Mouse (Mus musculus) hindbrain, embryonic 12.5 days (tissue): ENCODE data around the gene Xndc1. TPM values are rescaled to one million over a fixed set of nuclear protein-coding genes. Genes with fewer than 3 reads are reported as not detected.

ENCODE experiments used
- ATAC-seq: fragments of 200-750 bp; cut with Nextera tagmentation; 2 replicates; pipeline ENCODE4 v1.8.0; 2017; ENCODE audit warnings: moderate TSS enrichment; ENCODE audit not compliant: low FRiP score
- H3K27ac ChIP-seq: fragments of 300-500 bp; sonication (generic); 2 replicates; pipeline ENCODE4 v1.5.1; 2016; ENCODE audit warnings: mild to moderate bottlenecking
- H3K27me3 ChIP-seq: fragments of 300-500 bp; sonication (generic); 2 replicates; pipeline ENCODE4 v1.6.1; 2016; ENCODE audit warnings: mild to moderate bottlenecking
- H3K36me3 ChIP-seq: fragments of 300-500 bp; sonication (generic); 2 replicates; pipeline ENCODE4 v1.6.1; 2016; ENCODE audit warnings: mild to moderate bottlenecking
- H3K4me1 ChIP-seq: fragments of 300-500 bp; sonication (generic); 2 replicates; pipeline ENCODE4 v1.6.1; 2016
- H3K4me2 ChIP-seq: fragments of 300-500 bp; sonication (generic); replicated peaks from 2 replicates; pipeline ENCODE4 v1.6.1; 2016; ENCODE audit warnings: mild to moderate bottlenecking
- H3K4me3 ChIP-seq: fragments of 300-500 bp; sonication (generic); 2 replicates; pipeline ENCODE4 v1.5.1; 2016; ENCODE audit warnings: mild to moderate bottlenecking
- H3K9ac ChIP-seq: fragments of 300-500 bp; sonication (generic); 2 replicates; pipeline ENCODE4 v1.6.1; 2016; ENCODE audit warnings: mild to moderate bottlenecking, moderate library complexity
- H3K9me3 ChIP-seq: fragments of 300-500 bp; sonication (generic); replicated peaks from 2 replicates; pipeline ENCODE4 v1.6.1; 2016; ENCODE audit warnings: mild to moderate bottlenecking
- WGBS: fragments of 180-500 bp; shearing (Covaris S2); methylation state at CpG from one replicate; pipeline ENCODE4 v1.1.7; 2016; 5-methylcytosine and 5-hydroxymethylcytosine counted together
- polyA plus RNA-seq: library from polyadenylated mRNA; unstranded; fragments of >200 nt; fragmentation: Nextera tagmentation; extraction: Ambion mirVana; gene quantifications from 2 replicates; pipeline ENCODE4 v1.2.1, GENCODE M21; 2016

Gene Xndc1
- polyA plus RNA-seq, 1 experiment from 2014 or later: 34.6 TPM

DNA sequence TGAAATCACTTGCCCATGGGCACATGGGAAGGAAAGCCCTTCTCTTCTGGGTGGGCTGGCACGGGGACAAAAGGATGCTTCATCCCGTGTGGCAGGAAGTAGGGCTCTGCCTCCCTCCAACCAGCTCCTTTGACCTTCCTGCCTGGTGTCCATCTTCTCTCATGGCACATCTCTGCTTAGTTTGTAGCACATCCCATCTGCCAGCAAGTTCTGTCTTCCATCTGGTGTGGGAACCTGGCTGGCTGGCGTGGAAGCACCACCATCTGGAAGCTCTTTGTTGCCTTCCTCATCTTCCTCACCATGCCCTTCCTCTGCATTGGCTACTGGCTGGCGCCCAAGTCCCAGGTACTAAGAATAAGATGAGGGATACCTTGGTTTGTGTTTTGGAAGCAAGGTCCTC is 22.0 kb downstream of the Xndc1 start:
- no peak overlapping the region for H3K4me2 ChIP-seq
- ATAC-seq: no peak
- WGBS: 85% methylated on average over 4 of the region's 4 CpGs
- H3K27me3 ChIP-seq: no peaks in the 10 kb centered on the region
- H3K4me1 ChIP-seq: no peaks in the 10 kb centered on the region
- H3K9ac ChIP-seq: no peak overlapping the region
- H3K9me3 ChIP-seq: no peaks in the 10 kb centered on the region
- H3K36me3 ChIP-seq: peaks cover 45% of the 10 kb centered on the region
- no peak overlapping the region for H3K27ac ChIP-seq
- H3K4me3 ChIP-seq: no peak overlapping the region

DNA sequence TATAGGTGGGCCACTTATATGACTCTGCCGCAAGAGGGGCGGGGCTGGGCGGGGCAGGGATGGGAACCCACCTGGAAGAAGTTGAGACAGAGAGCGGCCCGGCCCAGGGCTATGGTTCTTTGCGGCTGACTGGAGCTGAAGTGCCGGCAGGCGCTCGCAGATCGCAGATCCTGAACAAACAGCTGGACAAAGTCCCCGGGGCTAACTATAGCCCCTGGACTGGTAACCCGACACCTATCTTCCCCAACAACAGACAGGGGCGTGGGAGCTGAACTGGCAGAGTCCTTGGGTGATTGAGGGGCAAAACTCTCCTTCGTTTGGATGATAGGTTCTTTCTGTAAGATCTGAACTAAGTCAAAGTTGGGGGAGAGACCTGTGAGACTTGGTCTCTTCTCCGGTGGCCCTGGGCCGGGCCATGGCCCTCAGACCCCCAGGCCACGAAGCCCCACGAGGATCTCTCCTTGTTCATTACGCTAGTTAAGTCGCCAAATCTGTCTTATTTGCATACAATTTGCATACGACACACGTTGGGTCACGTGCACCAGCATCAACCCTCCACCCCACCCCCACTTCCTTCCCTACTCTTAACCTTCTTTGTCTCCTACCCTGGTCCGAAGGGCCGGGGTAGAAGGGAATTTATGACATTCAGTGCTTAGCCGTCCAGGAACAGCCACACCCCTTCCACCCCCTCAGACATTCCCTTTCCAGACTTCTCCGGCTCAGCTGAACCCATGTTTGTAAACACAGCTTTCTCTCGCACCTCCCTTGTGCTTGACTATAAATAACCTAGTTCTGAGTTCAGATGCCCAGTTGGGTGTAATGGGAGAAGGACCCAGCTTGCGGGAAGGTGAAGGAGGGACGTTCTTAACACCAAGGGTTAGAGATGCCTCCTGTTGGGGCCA is 34.7 kb downstream of the Xndc1 start:
- H3K4me3 ChIP-seq: peak overlapping the region; percentile 16
- WGBS: 5% methylated on average over 30 of the region's 30 CpGs
- H3K4me2 ChIP-seq: peak overlapping the region; percentile 48
- H3K9me3 ChIP-seq: no peaks in the 10 kb centered on the region
- no peak overlapping the region for H3K27ac ChIP-seq
- ATAC-seq: peak; percentile 60
- no peak overlapping the region for H3K9ac ChIP-seq
- H3K27me3 ChIP-seq: peaks cover 8% of the 10 kb centered on the region; the same call in 1 of the 2 replicates
- 0 out of 2 replicates have a peak, but pooled peaks cover 6% of the 10 kb centered on the region for H3K36me3 ChIP-seq
- H3K4me1 ChIP-seq: peaks cover 23% of the 10 kb centered on the region

DNA sequence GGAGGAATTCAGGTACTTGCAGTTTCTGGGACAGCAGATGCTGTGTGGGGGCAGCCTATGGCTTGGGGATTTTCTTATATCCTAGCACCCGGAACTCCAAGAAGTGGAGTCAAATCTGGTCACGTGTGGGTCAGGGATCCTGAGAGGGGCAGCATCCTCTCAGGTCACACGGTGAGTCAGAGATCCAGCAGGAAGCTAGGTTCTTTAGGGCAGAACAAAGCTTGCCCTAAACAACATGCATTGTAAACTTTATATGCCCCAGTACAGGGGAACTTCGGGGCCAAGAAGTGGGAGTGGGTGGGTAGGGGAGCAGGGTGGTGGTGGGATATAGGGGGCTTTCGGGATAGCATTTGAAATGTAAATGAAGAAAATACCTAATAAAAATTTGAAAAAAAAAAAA is 35.6 kb downstream of the Xndc1 start:
- no peak for ATAC-seq
- peaks cover 8% of the 10 kb centered on the region; the same call in 1 of the 2 replicates for H3K27me3 ChIP-seq
- H3K36me3 ChIP-seq: 0 out of 2 replicates have a peak, but pooled peaks cover 3% of the 10 kb centered on the region
- no peak overlapping the region for H3K27ac ChIP-seq
- 67% methylated on average over 5 of the region's 5 CpGs for WGBS
- H3K9ac ChIP-seq: no peak overlapping the region
- H3K4me1 ChIP-seq: peaks cover 23% of the 10 kb centered on the region
- H3K4me3 ChIP-seq: no peak overlapping the region
- no peak overlapping the region for H3K4me2 ChIP-seq
- no peaks in the 10 kb centered on the region for H3K9me3 ChIP-seq

DNA sequence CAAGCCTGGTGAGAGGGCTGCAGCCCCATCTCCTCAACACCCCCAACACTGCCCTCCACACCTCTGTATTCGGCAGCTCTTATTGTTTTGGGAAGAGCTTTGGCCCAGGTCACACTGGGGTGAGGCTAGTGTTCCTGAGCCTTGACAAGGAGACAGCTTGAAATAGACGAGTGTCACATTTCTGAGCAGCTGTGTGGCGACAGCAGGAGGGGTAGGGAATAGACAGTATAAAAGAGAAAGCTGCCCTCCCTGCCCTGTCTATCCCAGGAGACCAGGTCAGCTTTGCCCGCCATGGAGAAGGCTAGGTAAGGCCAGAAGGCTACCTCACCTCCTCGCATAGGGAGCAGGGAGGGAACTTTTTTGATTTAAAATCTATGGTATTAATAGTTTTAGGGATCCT is 36.2 kb downstream of the Xndc1 start, which contains the start of gene Art1:
Art1 (plus strand) TSS at position 257 of the 400 bp plus-strand sequence.
- H3K27me3 ChIP-seq: peaks cover 8% of the 10 kb centered on the region; the same call in 1 of the 2 replicates
- no peaks in the 10 kb centered on the region for H3K36me3 ChIP-seq
- H3K4me2 ChIP-seq: no peak within 1 kb of the TSS

DNA sequence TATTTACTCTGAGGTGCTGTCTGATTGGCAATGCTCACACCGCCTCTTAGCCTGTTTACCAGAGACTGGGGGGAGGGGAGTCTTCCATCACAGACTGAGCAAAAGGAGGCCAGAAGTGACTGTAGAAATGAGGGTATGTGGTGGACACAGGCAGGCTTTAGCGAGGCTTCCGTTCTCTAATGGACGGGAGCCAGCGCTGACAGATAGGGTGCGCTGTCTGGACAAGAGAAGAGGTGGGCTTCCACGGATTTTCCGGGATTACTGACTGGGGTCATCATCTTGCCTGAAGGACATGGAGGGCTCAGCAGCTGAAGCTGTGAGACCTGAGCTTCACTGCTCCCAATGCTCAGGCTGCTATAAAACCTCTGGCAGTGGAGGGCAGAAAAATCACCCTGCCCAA is 36.9 kb downstream of the Xndc1 start:
- 41% methylated on average over 8 of the region's 8 CpGs for WGBS
- Histone ChIP-seq H3K36me3 (no peaks in the 10 kb centered on the region), H3K4me2 (no peak overlapping the region), H3K27me3 (peaks cover 12% of the 10 kb centered on the region; the same call in 1 of the 2 replicates), H3K27ac (no peak overlapping the region; the same call in 1 of the 2 replicates), H3K9ac (no peak overlapping the region), H3K9me3 (no peaks in the 10 kb centered on the region), H3K4me3 (no peak overlapping the region), H3K4me1 (peaks cover 28% of the 10 kb centered on the region)
- 0 out of 2 replicates have a peak, but pooled peaks have one; percentile 24 for ATAC-seq

More for the DNA sequence above, 36.2 kb downstream of the Xndc1 start, which contains the start of gene Art1:
- H3K9me3 ChIP-seq: no peaks in the 10 kb centered on the region
- H3K27ac ChIP-seq: peak within 1 kb of the TSS; percentile 19; the same call in 1 of the 2 replicates
- 28% methylated on average over 5 of the region's 5 CpGs for WGBS
- no peak within 1 kb of the TSS for H3K4me3 ChIP-seq
- no peak within 1 kb of the TSS for H3K9ac ChIP-seq
- peaks cover 23% of the 10 kb centered on the region for H3K4me1 ChIP-seq
- no peak for ATAC-seq

DNA sequence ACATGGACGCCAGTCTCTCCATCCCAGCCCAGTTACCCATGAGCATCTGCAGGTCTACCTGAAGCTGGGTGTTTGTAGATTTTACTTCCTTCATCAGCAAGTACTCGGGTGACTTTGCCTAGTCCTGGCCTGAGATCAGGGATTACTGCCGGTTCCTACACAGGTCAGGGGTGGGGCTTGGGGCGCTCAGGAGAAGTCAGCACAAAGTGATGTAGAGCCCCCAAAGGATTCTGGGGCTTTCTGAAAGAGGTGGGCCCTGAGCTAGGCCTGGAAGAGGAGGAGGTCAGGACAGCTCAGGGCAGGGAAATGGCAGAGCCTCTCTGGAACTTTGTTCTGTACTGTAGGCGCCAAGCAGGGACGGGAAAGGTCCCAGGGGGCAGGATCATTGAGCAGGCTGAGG is 37.4 kb downstream of the Xndc1 start:
- peaks cover 28% of the 10 kb centered on the region for H3K4me1 ChIP-seq
- peaks cover 12% of the 10 kb centered on the region; the same call in 1 of the 2 replicates for H3K27me3 ChIP-seq
- no peaks in the 10 kb centered on the region for H3K36me3 ChIP-seq
- ATAC-seq: no peak
- H3K9me3 ChIP-seq: no peaks in the 10 kb centered on the region
- H3K4me2 ChIP-seq: no peak overlapping the region
- 50% methylated on average over 6 of the region's 6 CpGs for WGBS
- no peak overlapping the region; the same call in 1 of the 2 replicates for H3K27ac ChIP-seq
- no peak overlapping the region for H3K4me3 ChIP-seq
- no peak overlapping the region for H3K9ac ChIP-seq

DNA sequence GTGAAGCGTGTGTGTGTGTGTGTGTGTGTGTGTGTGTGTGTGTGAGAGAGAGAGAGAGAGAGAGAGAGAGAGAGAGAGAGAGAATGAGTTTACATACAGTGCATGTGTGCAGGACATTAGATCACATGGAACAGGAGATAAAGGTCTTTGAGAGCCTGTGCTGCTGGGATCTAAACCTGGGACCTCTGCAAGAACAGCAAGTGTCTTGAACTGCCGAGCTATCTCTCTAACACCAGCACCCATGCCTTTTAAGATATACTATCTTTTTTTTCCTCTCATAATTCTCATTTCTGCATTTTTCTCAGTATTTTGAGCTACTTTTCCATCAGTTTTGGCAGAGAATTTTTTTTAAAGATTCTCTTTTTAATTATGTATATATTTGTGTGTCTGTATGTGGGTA is 38.2 kb downstream of the Xndc1 start:
- 90% methylated on average over 2 of the region's 2 CpGs for WGBS
- H3K9me3 ChIP-seq: no peaks in the 10 kb centered on the region
- no peak overlapping the region for H3K9ac ChIP-seq
- H3K4me1 ChIP-seq: peaks cover 28% of the 10 kb centered on the region
- no peaks in the 10 kb centered on the region for H3K36me3 ChIP-seq
- H3K4me3 ChIP-seq: no peak overlapping the region
- no peak for ATAC-seq
- H3K4me2 ChIP-seq: no peak overlapping the region
- H3K27ac ChIP-seq: no peak overlapping the region
- H3K27me3 ChIP-seq: peaks cover 12% of the 10 kb centered on the region; the same call in 1 of the 2 replicates

DNA sequence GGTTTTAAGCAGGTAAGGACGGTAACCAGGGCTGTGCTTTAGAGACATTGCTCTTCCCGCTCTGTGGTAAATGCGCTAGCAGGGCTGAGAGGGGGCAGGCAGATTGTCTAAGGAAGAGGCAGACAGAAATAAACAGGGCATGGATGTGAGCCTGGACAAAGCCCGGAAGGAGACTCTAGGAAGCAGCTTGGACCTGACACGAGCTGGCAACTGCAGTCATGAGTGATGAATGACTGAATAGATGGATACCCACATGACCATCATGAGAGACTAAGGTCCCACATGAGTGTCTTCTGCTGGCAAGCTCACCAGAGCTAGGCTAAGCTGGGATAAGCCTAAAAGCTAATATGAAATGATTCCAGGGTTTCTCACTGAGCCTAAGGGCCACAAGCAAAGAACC is 38.8 kb downstream of the Xndc1 start:
- peaks cover 28% of the 10 kb centered on the region for H3K4me1 ChIP-seq
- no peak for ATAC-seq
- no peak overlapping the region for H3K4me3 ChIP-seq
- no peak overlapping the region for H3K27ac ChIP-seq
- H3K9me3 ChIP-seq: no peaks in the 10 kb centered on the region
- H3K27me3 ChIP-seq: peaks cover 7% of the 10 kb centered on the region; the same call in 1 of the 2 replicates
- no peaks in the 10 kb centered on the region for H3K36me3 ChIP-seq
- no peak overlapping the region for H3K9ac ChIP-seq
- no peak overlapping the region for H3K4me2 ChIP-seq
- 81% methylated on average over 5 of the region's 5 CpGs for WGBS

DNA sequence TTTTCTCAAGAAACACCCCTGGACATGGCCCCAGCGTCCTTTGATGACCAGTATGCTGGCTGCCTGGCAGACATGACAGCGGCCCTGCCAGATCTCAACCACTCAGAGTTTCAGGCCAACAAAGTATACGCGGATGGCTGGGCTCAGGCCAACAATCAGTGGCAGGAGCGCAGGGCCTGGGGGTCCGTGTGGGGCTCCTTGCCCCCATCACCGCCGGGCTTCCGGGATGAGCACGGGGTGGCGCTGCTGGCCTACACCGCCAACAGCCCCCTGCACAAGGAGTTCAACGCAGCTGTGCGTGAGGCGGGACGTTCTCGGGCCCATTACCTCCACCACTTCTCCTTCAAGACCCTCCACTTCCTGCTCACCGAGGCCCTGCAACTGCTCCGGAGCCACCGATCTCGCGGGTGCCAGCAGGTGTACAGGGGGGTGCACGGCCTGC is 41.4 kb downstream of the Xndc1 start:
- peak overlapping the region; percentile 53 for H3K4me2 ChIP-seq
- peak overlapping the region; percentile 24 for H3K4me3 ChIP-seq
- no peak overlapping the region for H3K27ac ChIP-seq
- H3K27me3 ChIP-seq: peaks cover 4% of the 10 kb centered on the region; the same call in 1 of the 2 replicates
- H3K9ac ChIP-seq: peak overlapping the region; percentile 23; the same call in 1 of the 2 replicates
- H3K4me1 ChIP-seq: peaks cover 13% of the 10 kb centered on the region
- H3K9me3 ChIP-seq: no peaks in the 10 kb centered on the region
- ATAC-seq: peak; percentile 41
- 21% methylated on average over 23 of the region's 23 CpGs for WGBS
- H3K36me3 ChIP-seq: no peaks in the 10 kb centered on the region

DNA sequence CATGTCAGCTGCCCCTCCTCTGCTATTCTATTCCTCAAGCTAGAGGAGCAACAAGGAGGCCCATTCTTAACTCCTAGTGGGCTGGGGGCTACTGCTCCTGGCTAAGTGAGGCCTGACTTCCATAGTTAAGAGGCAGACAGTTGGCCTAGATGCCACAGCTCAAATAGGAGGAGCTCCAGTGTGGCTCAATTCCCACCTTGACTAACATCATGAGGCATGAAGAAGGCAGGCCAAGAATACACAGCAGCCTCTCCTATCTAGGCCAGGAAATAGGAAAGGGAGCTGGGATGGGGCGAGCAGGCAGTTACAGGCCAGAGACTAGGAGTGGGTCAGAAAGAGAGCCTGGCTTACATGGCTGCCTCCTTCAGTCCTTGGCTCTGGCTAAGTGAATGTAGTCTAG is 42.9 kb downstream of the Xndc1 start:
- Histone ChIP-seq H3K9me3 (no peaks in the 10 kb centered on the region), H3K9ac (no peak overlapping the region), H3K36me3 (no peaks in the 10 kb centered on the region), H3K27me3 (peaks cover 4% of the 10 kb centered on the region; the same call in 1 of the 2 replicates), H3K4me1 (peaks cover 5% of the 10 kb centered on the region), H3K4me2 (no peak overlapping the region), H3K27ac (no peak overlapping the region), H3K4me3 (no peak overlapping the region)
- WGBS: 85% methylated on average over 1 of the region's 1 CpGs
- ATAC-seq: no peak

DNA sequence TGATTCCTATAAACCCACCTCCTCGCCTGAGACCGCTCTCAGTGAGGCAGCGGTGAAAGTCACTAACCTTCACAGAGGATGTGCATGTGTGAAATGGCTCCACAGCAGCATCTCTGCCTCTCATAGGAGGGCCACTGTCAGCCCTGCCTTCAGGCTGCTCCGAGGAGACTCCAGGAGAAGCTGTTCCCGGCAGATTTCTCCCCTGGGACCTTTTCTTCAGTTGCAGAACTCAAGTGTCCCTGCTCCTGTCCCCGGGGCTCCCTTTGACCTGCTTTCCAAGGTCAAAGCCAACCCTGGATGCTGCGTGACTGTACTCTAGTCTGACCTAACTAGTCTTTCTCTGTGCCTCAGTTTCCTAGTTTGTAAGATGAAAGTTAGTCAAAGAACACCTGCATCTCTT is 43.9 kb downstream of the Xndc1 start, which contains the start of gene Art5:
Art5 (minus strand) TSS at position 319 of the 400 bp plus-strand sequence.
- H3K4me3 ChIP-seq: no peak within 1 kb of the TSS
- H3K9me3 ChIP-seq: no peaks in the 10 kb centered on the region
- no peak within 1 kb of the TSS for H3K4me2 ChIP-seq
- H3K9ac ChIP-seq: no peak within 1 kb of the TSS
- no peak for ATAC-seq
- H3K27ac ChIP-seq: no peak within 1 kb of the TSS
- 81% methylated on average over 7 of the region's 7 CpGs for WGBS
- peaks cover 5% of the 10 kb centered on the region for H3K4me1 ChIP-seq
- H3K27me3 ChIP-seq: peaks cover 4% of the 10 kb centered on the region; the same call in 1 of the 2 replicates
- no peaks in the 10 kb centered on the region for H3K36me3 ChIP-seq

DNA sequence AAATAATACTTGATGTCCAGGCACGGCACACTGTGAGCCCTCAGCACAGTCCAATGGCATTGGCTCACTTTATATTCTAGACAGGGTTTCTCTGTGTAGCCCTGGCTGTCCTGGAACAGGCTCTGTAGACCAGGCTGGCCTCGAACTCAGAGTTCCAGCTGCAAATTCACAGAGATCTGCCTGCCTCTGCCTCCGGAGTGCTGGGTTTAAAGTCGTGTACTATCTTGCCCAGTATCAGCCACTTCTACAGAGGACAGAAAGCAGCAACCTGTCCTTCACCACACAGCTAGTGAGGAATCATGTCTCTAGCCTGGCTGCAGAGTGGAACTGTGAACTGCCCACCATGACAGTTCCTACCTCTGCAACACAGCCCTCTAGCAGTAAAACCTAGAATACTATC is 44.4 kb downstream of the Xndc1 start:
- WGBS: 86% methylated on average over 4 of the region's 4 CpGs
- Histone ChIP-seq H3K4me2 (no peak overlapping the region), H3K27me3 (peaks cover 4% of the 10 kb centered on the region; the same call in 1 of the 2 replicates), H3K27ac (no peak overlapping the region), H3K4me3 (no peak overlapping the region), H3K9me3 (no peaks in the 10 kb centered on the region), H3K9ac (no peak overlapping the region), H3K36me3 (no peaks in the 10 kb centered on the region), H3K4me1 (peaks cover 5% of the 10 kb centered on the region)
- ATAC-seq: no peak
